Mouse (Mus musculus) regulatory T cell (primary cell): Measurements from ENCODE around the gene Car15.

Experiments
- in situ Hi-C: fragments of 300-600 bp; cut with MboI, MseI; formaldehyde crosslinking; loops from one replicate; pipeline ENCODE4 v1.15.1; 2025; ENCODE audit warnings: high pct_unique_total_duplicates

Gene Car15

DNA sequence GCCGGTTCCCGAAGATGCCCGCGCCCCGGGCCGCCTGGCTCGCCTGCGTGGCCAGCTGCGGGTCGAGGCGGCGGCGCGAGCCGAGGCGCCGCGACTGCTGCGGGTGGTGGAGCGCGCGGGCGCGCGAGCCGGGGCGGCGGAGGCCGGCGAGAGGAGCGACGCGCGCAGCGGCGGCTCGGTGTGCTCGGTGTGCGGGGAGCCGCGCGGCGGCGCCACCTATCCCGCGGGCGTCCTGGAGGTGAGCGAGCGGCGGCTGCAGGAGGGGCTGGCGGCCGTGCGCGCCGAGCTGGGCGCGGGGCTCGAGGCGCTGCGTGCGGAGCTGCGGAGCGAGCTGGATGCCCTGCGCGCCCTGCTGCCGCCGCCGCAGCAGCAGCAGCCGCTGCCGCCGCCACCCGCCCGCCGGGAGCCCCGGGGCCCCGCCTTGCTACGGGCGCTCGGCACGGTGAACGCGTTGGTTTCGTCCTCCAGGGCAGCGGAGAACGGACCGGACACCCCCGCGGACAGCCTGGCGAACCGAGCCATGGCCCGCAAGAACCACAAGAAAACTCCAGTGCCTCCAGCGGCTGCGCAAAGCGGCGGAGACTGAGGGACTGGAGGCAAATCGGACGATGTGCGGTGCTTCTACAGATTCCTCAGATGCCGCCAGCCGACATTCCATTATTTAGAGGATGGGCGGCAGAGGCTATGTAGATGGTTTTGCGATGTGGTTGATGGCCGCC is 4.3 kb downstream of the Car15 start:
- in situ Hi-C loops = no loop called here

DNA sequence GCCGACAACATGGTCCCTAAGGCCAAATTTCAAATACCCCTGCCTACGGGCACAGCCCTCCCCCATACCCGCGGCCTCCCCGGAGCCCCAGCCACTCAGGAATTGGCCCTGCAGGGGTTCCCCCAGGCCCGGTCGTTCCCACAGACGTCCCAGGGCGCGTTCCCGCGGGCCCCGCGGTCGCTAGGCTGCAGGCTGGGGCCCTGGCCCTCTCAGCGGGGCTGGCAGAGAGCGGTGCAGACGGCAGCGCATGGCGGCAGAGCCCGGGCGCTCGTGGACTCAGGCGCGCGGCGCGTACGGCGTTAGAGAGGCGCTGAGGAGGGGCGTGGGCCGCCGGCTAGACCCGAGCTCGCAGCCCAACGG is 4.9 kb downstream of the Car15 start:
- in situ Hi-C loops = no loop called here

DNA sequence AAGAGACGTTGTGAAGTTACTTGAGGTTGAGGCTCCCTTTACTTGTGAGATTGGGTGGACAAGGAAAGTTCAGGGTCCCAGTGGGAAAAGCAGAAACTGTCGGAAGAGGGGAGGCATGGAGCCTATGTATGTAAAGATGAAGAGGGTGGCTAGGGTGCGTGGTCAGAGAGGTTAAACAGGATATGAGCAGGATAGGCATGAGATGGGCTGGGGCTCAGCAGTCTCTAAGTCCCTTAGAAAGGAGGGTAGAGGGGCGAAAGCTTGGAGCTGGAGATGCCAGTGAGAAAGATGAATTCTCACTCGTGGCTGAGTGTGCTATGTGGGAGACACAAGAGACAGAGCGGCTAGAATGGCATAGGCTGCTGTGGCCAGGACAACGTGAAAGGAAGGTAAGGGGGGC is 5.3 kb downstream of the Car15 start, which contains the start of gene B830017H08Rik:
TSS of gene B830017H08Rik (plus strand) at position 301 of the 400 bp plus-strand sequence.
- in situ Hi-C loops = no loop called here

DNA sequence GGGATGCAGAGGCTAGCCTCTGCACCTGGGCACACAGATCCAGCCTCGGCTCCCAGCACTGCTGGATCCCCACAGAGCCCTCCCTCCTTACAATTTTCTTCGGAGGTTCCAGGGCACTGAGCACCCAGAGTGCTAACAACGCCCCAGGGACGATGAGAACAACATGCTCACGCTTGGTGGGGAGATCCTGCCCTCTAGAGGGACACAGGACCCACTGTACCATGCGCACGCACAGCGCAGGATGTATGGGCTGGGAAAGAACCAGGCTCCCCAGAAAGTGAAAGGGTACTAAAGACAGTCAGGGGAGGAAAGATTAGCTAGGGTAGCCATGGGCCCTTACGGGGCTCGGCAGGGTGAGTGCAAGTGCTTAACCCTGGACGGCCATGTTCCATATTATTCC is 6.4 kb downstream of the Car15 start:
- in situ Hi-C loops = no loop called here

DNA sequence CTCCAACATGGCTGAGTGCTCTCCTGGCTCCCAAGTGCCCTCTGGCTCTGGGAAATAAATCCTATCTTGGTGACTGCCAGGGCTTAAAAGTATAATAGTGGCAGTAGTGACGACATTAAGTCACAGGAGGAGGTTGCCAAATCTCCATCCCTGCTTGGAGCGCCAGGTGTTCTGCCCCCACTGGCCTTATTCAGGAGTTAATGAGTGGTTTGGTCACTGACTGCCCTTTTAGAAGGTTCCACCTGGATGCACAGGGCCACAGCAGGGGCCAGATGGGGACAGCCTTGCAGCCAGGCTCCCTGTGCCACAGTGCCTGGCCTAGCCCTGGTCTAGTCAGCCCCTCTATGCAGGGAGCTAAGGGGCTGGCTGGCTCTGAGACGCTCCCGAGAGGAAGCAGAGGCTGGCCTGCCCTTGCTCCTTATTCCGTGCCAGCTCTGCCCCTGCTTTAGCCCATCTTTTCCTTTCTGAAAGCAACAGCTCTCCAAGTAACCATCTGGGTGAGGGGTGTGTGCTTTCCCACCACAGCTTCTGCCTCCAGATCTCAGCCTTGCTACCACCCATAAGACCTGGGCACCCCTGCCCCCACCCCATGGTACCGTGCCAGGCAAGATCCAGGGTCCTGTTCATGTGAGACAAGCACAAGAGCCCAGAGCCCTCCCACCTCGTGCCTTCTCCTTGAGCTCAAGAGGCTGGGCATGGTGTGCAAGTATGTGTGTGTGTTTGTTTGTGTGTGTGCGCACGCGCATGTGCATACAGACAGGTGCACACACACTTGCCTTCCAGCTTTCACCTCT is 7.6 kb downstream of the Car15 start:
- in situ Hi-C loops = no loop called here

DNA sequence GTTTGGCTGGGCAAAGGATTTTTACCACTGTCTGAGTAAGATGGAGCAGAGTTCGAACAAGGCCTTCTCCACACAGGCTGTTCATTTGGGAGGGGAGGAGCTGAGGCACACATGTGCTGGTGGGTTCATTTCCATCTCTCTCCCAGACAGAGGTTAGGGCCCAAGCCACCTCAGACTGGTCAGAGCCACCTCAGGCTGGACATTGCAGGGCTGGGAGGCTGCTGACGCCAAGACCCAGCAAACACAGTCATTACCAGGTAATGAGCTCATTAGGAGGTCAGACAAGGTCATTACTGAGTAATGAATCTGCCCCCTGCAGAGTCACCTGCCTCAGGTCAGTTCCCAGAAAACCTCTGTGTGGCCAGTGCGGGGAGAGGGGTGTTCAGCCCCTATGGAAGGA is 9.3 kb downstream of the Car15 start:
- in situ Hi-C loops = no loop called here

DNA sequence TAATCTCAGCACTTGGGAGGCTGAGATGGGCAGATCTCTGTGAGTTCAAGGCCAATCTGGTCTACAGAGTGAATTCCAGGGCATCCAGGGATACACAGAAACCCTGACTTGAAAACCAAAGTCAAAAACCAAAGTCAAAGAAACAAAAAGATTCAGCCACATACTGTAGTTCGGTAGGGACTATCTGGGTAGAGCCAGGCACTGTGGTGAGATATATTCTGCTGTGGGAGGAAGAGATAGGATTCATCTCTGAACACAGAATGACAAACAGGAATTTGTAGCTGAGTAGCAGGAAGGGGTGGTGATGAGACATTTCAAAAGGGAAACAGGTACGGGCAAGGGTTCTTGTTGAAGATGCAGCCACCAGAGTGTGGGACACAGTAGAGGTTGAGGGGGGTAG is 9.9 kb downstream of the Car15 start:
- in situ Hi-C loops = no loop called here

DNA sequence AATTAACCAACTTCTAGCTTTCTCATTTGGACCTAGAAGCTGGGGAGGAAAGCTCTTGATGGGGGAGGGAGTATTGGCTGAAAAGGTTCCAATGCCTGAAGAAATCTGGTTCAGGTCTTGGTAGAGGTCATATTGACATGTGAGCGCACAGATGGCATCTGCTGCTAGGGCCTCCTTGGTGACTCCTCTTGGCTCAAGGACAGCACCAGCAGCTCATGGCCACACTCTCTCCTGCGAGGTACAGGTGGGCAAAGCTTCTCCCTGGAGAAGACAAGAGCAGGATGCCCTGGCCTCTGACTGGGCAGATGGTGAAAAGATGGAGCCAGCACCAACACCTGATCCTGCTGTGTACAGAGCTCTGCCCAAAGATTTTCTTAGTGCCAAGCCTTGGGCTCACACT is 11.7 kb downstream of the Car15 start:
- in situ Hi-C loops = no loop called here

DNA sequence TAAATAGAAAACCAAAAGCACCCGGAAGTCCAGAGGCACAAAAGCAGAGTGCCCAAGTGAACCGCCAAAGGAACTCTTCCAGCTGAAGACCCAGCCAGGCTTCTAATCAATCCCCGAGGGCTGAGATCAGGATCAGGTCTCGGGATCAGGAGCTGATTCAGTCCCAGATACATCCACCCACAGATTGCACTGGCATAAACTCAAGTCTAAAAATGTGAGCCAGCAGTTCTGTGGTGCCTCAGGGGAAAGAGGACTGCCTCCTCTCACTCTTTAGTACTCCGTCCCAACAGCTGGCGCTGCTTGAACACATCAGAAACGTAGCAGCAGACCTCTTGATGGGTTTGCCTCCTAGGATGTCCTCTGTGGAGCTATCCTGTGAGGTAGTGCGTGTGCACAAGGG is 21.6 kb downstream of the Car15 start:
- in situ Hi-C loops = no loop called here

DNA sequence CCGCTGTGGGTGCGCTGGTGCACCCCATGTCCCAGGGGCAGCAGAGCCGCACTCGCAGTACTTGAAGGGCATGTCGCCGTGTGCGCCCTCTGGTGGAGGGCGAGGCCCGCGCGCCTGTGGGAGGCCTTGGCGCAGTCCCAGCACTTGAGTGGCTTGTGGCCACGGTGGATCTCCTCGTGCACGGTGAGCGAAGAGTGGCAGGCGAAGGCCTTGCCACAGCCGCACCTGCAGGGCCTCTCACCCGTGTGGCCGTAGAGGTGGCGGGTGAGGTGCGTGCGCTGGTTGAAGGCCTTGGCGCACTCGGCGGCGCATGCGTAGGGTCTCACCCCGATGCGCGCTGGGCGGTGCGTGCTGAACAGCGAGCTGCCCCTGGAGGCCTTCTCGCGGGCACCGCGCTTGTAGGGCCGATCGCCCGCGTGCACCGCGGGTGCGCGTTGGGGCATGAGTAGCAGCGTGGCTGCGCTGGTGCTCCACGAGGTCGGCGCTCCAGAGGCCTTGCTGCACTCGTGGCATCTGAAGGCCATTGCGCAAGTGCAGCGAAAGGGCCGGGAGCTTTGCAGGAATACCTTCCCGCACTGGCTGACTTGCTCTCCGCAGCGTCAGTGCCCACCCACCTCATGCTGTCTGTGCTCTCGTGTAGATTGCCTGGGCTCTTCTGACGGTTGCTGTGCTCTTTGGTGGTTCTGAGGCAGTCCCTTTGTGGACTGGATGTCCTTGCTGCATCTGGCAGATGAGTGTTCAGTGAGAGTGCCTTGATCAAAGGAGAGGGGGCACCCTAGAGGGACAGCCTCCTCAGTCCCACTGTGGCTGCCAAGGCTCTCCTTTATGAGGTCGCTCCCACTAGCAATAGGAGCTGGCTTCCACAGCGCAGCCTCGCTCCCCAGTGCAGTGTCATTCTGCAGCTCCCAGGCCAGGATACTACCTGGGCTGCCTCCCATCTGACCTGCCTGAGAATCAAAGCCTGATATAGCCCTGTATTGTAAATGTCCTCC is 22.5 kb downstream of the Car15 start:
- in situ Hi-C loops = no loop called here

DNA sequence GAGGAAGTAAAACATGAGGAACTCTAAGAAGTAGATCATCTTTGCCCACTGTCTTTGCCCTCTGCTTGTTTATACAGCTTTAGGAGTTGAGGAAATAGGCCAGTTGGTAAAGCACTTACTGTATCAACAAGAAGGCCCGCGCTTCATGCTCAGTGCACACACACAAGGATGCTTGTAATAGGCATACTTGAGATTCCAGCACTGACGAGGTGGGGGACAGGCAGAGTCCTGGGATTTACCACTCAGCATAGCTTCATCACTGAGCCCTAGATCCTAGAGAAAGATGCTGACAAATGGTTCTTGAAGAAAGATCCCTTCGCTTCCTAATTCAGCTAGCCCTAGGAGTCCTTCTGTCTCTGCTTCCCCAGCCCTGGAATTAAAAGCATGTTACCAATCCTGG is 25.0 kb downstream of the Car15 start:
- in situ Hi-C loops = loop anchor here (5.0 kb wide), 1 partner anchor 71 kb away; no protein-coding TSS in a partner anchor

DNA sequence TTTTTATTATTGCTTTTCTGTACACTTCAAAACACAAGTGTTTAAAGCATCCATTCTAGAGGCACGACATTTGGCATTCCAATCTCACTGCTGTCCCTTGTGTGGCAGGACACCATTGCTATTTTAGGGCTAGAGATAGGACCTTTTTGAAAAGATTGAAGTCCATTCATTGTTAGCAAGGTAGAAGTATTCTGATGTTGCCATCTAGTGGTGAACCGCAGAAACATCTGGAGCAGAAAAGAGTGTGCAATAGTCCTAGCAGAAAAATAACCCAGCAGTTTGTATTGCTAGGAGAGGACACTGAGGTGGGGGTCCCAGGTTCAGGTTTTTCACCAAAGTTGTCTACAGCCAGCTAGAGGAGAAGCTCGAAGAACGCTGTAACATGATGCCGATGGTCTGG is 26.0 kb downstream of the Car15 start:
- in situ Hi-C loops = loop anchor here (5.0 kb wide), 1 partner anchor 70 kb away; no protein-coding TSS in a partner anchor

DNA sequence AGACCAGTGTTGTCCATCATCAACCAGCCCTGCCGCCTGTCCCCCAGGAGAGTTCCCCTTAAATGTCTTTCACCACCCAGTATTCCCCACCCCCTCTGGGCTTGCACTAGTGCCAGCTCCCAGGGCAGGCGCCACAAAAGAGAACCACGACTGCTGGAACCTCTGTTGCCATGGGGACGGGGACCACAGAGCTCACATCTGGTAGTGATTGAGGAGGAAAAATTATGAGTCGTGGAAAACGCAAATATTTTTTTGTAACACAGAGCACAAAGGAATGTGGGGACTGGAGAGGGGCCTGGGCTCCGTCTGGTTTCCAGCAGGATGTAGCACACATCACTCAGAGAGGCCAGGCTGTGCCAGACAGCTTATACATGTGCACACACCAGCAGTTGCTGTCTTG is 28.5 kb downstream of the Car15 start:
- in situ Hi-C loops = loop anchor here (5.0 kb wide), 1 partner anchor 67 kb away; no protein-coding TSS in a partner anchor

DNA sequence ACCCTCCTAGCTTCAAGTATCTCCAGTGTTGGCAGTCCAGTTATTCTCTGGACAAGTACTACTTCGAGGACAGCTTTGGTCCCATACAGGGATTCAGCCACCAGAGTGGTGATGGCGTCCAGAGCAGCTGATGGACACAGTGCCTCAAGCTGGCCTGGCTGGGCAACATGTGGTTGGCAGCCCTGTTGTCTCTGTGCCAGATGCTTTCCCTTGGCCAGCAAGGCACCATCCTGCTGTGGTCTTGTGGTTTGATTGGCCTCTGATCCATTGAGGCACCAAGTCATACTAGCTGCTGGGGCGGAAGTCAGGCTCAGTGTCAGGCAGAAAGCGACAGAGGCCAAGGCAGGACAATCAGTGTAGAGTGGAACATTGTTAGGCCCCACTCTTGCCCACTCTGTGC is 29.0 kb downstream of the Car15 start:
- in situ Hi-C loops = no loop called here

DNA sequence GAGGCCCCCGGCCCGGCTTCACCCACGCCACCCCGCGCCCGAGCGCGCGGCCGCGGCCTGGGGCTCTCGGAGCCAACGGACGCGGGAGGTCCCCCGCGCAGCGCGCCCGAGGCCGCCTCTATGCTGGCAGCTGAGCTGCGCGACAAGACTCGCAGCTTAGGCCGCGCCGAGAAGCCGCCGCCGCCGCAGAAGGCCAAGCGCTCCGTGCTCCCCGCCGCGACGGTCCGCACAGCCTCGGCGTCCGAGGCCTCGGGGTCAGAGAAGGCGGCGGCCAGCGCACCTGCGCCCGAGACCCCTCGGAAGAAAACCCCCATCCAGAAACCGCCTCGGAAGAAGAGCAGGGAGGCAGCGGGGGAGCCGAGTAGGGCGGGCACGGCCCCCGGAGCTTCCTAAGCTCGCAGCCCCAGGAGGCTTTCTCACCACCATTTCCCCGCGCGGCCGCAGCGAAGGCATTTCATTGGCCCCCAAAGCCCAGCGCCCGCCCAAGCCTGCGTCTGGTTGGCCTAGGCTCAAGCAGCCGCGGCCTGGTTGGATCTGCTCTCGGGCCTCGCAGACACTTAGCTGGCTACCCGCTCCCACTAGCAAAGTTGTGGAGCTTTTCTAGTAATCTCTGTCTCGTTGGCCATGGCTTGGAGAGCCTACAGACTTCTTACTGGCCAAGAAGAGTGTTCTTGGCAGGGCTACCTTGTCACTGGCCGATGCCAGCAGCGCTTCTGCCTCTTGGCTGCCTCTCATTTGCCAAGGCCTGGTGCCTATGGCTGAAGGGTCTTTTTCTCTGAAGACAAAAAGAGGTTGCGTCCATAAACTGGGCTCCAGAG is 30.8 kb downstream of the Car15 start:
- in situ Hi-C loops = no loop called here

DNA sequence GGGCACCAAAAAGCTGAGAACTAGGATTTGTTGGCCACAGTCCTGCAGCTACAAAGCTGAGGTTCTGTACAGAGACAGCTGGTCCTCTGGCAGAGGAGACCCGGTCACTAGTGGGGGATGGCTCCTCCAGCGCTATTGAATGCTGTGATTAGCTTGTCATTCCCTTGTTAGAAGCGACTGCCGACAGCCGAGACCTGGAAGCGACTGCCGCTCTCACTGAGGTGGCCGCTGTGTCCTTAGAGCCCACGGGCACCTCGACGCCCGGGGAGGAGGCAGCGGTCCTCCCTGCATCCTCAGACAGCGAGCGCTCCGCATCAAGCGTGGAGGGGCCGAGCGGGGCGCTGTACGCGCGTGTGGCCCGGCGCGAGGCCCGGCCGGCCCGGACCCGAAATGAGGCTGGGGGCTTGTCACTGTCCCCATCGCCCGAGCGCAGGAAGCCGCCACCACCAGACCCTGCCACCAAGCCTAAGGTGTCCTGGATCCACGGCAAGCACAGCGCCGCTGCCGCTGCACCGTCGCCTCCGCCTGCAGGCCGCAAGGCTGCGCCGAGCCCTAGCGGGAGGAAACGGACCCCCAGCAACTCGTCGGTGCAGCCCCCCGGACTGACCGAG is 31.5 kb downstream of the Car15 start:
- in situ Hi-C loops = no loop called here

DNA sequence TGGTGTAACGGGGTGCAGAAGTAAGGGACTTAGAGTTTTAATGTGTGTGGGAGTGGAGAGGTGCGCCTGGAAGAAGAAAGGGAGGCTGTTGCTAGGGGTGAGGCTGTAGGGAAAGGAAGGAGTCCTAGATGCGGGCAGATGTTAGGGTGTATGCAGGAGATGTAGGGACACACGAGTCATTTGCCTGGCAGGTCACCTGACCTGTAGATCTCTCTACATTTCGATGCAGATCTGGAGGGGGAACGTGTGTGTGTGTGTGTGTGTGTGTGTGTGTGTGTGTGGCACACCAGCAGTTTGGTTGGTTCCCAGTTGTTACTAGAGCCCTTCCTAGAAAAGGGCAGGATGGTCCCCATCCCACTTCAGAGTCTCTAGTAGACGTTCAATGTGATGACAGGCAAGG is 33.2 kb downstream of the Car15 start:
- in situ Hi-C loops = no loop called here

DNA sequence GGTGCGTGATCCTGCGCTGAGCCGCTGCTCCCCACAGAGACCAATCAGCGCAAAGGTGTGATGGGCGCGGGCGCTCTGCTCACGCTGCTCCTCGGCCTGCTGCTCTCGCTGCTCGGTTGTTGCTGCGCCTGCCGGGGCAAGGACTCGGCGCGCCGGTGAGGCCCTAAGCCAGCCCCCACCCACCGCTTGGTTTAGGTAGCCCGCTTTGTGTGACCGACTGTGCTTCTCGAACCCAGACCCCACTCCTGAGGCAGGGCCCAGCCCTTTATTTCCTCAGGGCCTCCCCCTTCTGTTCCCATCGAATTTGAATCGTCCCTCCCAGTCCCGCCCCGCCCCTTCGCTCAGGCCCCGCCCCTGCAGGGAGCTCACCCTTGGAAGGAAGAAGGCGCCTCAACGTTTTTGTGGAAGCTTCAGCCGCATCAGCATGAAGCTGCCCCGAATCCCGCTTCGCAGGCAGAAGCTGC is 33.7 kb downstream of the Car15 start:
- in situ Hi-C loops = no loop called here

DNA sequence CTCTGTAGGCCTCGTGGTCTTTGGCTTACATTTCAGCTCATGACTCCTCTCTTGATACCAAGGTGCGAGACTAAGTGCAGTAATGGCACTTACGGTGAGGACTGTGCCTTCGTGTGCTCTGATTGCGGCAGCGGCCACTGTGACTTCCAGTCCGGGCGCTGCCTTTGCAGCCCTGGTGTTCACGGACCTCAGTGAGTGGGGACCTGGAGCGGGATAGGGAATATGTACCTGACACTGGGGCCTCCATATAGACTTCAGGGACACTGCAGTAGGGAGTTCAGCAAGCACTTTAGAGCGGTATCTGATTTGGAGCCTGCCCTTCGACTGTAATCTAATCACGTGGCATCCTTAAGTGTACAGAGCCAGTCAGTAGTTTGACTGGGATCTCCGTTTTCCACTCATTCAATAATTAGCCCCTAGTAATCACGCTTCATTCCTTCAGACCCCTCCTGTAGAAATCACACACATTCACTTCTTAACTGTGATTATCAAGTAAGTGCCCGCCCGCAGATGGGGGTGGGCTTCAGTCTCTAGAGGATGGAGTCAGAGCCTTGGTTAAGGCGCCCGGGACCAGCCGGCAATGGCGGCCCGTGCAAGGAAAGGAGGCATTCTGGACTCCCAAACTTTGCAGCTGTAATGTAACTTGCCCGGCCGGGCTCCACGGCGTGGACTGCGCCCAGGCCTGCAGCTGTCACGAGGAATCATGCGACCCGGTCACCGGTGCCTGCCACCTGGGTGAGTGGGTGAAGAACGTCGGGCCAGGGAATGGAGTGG is 34.3 kb downstream of the Car15 start:
- in situ Hi-C loops = no loop called here
